Mouse (Mus musculus) kidney, postnatal 14 days (tissue): ENCODE results near the gene Rfx2.

Experiments used
- DNase-seq: peaks from one replicate; pipeline ENCODE4 v3.0.0; 2022; ENCODE audit warnings: mixed read lengths

Rfx2 gene

GRCm38 (mm10) chr17:56831111-56831816 is 451 bp upstream of the Rfx2 start:
- DNase-seq: peak; percentile 99

GRCm38 (mm10) chr17:56829795-56830194 is 1.0 kb downstream of the Rfx2 start:
- no peak for DNase-seq

DNA sequence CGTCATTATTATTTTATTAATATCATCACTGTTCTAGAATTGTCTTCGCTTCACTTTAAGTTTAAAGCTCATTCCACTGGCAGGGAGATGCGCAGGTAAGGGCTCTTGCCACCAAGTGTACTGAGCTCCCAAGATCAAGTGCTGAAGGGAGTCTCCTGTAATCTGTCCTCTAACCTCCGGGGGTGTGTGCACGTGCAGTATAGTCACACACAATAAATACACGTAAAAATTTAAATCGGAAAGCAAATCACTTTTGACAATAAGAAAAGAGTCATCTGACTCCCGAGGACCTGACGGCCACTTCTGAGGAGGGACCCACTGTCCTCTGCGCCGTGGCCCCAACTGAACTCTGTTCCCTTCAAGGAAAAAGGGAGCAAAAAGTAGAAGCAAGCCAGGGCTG is 1.6 kb downstream of the Rfx2 start:
- DNase-seq: no peak

GRCm38 (mm10) chr17:56826718-56827117 is 4.1 kb downstream of the Rfx2 start:
- no peak for DNase-seq

DNA sequence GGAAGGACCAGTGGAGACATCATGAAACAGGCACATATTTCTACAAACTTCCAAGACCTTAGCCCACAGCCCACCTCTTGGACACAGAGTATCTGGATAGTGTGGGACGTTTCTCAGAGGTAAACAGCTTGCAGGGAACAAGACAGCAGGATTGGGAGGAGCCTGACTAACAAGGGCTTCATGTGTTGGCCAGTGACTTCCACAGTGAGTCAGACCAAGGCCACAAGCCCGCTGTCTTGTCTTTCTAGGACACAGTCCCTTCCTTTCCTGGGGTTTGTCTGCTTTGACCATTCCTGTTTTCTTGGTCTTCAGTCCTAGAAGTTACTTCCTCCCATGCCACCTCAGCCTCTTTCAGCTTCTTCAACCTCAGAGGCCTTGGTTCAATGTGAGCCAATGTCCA is 7.5 kb downstream of the Rfx2 start:
- DNase-seq: no peak

- DNase-seq: no peak
Measured at GRCm38 (mm10) chr17:56822380-56822779, 8.4 kb downstream of the Rfx2 start.

DNA sequence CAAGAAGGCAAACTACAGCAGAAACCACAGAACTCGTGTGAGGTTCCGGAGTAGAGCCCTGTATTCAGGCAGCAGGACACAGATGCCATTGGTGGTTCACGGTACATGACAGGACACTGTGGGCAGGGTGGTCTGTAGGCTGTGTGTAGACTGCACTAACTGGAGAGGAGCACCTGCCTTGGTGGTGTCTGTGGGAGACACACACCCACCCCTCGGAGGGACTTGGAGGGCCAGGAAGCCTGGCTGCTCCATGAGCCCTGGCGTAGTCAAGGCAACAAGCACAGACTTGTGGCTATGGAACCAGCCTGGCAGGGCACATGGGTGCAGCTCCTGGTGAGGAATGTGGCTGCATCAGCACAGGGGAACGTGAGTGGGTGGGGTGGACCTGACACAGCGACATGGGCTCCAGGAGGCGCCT is 11.1 kb downstream of the Rfx2 start:
- DNase-seq: no peak

DNA sequence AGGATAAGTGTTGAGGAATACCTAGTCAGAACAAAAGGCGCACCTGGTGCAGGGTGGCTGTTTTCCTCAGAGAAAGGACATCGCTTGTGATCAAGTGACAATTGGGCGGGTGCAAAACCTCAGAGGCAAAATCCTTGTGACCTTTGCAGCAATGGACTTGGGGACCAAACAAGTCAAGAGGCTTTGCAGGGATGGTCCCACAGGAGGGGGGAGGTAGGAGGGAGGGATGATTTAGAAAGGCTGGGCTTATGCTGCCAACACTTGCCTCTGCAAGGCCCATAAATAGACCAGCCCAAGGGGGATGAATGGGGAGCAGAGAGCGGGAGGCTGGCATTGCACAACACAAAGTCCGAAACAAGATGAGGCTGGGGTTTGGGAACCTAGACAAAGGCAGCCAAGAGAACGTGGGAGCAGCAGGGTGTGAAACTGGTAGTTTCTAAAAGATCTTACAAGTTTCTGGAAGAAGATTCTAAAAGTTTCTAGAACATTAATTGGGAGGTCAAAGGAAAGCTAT is 11.7 kb downstream of the Rfx2 start:
- no peak for DNase-seq

- peak; percentile 31 for DNase-seq
Measured at GRCm38 (mm10) chr17:56818067-56818636, 12.7 kb downstream of the Rfx2 start.

- DNase-seq: no peak
Measured at GRCm38 (mm10) chr17:56815057-56815345, 15.8 kb downstream of the Rfx2 start.

- DNase-seq: peak; percentile 74
Measured at GRCm38 (mm10) chr17:56814316-56815056, 16.3 kb downstream of the Rfx2 start.

- peak; percentile 90 for DNase-seq
Measured at GRCm38 (mm10) chr17:56810245-56810644, 20.6 kb downstream of the Rfx2 start.

DNA sequence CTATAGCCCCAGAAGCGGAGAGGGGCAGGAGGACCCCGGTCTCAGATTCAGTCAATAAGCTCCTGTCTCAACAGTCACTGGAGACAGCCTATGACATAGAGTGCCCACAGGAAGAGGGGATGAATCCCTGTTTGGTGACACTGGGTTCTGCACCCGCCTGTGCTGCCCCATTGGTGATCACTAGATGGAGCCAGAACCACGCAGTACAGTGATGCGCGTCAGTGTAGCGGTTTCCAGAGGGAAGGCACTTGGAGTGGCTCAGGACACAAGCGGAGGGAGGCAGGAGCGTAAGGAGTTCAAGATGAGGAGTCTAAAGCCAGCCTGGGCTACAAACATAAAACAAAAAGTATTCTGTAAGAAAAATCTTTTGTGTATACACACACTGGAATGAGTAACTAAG is 22.3 kb downstream of the Rfx2 start:
- peak; percentile 77 for DNase-seq

GRCm38 (mm10) chr17:56805784-56806183 is 25.0 kb downstream of the Rfx2 start:
- no peak for DNase-seq

DNA sequence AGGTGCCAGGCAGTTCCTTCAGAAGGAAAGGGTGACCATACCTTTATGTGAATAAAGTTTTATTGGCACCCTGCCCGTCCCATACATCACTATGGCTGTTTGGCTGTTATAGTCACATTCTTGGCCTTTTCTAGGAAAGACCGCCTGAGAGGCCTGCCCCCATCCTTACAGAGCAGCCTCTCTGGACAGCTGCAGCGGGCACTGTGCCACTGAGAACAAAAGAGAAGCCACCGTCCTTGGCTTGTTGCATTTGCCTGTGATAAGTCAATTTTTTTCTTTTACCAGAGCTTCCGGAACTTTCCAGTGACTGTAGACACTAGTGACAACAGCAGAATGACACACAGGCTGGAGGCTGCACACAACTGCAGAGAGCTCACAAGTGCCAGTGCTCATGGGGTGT is 25.9 kb downstream of the Rfx2 start:
- no peak for DNase-seq

DNA sequence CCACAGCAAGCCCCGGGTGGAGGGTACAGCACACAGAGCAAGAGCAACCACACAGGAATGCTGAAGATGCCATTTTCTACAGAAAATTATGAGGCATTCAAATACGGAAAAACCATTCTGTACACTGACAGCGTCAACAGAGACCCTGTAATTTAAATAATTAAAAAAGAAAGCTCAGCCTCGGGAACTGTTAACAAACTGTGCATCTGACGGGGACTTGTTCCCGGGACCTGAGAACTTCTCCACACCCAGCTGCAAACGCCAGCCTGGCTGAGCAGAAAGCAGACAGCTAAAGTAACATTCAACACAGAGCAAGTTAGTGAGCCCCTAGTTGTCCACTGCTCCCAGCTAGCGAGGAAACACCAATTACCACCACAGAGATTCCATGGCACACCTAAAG is 28.7 kb downstream of the Rfx2 start:
- no peak for DNase-seq

DNA sequence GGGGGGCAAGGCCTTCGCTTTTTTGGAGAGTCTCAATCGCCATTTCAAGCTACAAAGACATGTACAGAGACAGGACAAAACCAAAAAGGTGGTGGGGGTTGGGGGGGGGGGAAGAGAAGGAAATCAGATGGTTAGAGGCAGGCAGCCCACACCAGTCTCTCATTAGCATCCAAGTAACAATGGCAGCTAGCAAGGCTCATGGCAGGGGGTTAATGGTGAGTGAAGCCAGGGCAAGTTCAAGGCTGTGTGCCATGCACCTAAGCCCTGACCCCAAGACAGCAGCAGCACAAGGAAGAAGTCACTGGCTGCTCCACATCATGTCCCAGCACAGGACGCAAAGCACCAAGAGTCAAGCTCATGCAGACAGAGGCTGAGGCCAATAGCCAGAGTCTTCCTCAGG is 31.5 kb downstream of the Rfx2 start:
- no peak for DNase-seq

DNA sequence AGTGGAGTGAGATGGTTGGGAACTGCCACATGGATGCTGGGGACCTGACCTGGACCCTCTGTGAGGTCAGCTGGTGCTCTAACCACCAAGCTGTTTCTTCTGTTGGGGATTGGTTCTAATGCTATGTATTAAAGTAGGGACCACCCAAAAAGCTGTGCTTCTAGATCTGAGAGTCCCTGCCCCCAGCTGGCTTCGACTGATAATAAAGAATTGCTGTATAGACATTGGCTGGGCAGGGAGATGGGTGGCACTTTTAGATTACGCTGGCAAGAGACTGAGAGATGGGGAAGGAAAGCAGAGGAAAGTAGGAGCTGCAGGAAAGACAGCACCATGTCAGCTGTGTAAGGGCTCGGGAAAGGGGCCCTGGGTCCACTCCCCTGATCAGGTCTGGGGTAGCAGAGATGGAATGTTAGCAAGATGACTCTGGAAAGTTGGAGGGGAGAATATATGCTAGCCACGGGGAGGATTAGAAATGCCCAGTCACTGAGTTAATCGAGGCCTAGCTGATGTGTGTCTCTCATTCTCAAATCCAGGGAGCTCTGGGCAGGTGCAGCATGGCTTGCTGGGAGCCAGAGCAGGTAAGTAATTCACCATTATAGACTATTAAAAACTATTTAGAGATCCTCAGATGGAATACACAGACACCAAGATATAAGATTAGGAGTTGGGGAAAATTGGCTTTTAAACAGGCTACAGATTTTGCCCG is 37.0 kb downstream of the Rfx2 start:
- DNase-seq: no peak

- DNase-seq: no peak
Measured at GRCm38 (mm10) chr17:56792588-56792987, 38.2 kb downstream of the Rfx2 start.

DNA sequence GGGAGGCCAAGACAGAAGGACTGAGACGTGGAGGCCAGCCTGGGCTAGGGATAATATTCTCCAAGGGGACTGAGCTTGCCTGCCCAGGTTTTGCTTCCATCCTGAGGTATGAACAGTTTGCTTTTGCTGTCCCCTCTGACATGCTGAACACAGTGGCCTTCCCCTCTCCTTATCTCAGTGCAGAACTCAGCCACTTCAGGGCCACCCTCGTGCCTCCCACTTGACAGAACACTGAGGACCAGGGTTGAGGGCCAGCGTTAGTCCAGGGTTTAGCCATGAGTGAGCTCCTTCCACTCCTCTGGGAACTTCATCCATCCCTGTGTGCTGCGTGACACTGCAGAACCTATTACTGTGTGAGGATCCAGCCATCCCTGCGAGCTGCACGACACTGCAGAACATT is 41.5 kb downstream of the Rfx2 start:
- no peak for DNase-seq

GRCm38 (mm10) chr17:56788886-56789285 is 41.9 kb downstream of the Rfx2 start:
- no peak for DNase-seq

DNA sequence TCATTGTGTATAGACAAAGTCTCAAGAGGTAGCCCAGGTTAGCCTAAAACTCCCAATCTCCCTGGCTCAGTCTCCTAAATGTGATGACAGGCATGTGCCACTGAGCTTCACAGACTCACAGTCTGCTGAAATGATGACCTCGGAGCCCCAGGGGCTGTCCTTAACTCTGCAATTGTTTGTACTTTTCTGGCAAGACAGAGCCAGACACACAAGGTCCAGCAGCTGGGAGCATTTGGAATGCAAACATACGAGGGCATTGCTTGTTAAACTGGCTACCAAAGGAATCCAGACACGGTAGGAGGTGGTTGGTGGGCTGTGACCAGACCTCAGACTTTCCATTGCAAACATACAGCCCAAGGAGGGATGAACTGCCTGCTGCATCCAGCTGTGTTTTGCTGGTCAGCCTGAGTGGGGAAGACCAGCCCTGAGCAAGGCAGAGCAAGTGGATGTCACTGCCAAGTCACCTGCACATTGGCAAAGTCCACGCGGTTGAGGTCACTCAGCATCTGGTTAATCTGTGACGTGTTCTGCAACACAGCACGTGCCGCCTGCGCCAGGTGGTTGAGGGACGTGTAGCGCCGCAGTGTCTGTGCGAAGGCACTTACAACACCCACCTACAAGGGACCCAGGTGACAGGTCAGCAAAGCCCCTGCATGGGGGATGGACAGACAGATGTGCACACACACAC is 50.4 kb downstream of the Rfx2 start:
- DNase-seq: peak; percentile 43

DNA sequence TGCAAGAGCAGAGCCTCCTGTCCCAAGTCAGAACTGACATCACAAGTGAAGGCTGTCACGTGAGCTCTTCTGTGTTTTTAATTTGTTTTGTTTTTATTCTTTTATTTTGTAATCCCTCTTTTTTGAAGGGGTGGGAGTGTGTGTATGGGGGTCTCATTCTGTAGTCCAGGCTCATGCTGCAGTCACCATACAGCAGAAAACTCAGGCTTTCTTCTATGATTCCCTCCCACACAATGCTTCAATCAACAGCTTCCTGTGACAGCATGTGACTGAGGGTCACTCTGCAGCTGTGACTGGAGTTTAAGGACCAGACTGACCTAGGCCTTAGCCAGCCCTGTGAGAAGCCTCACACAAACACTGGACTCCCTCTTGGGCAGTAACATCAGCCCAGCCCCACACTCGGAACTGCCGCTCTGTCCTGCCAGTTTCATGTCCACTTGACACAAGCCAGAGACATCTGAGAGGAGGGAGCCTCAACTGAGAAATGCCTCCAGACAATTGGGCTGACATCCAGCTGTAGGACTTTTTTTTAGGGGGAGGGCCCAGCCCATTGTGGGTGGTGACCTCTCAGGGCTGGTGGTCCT is 51.9 kb downstream of the Rfx2 start:
- peak; percentile 47 for DNase-seq
